Mouse (Mus musculus) lung, postnatal 4 days (tissue): ENCODE measurements at regions not wholly inside any gene's neighbourhood (a gene's known extent, or its start where the extent isn't known, plus 50 kb on each side); places are given as distances from the start of the nearest gene placed in this dataset.

Experiments
- DNase-seq, 2 experiments: peaks; one replicate each; pipeline ENCODE4 v3.0.0; 2021

GRCm38 (mm10) chr11:82579841-82580415 lies 184.2 kb downstream of the Cct6b start:
- no peak for DNase-seq

- no peak for DNase-seq
Observed at GRCm38 (mm10) chr11:82576019-82576418, 187.3 kb downstream of the Tmem132e start.

GRCm38 (mm10) chr11:82573126-82573525 lies 184.4 kb downstream of the Tmem132e start:
- no peak for DNase-seq

- DNase-seq = no peak
Observed at GRCm38 (mm10) chr11:82571525-82571924, 182.8 kb downstream of the Tmem132e start.

- no peak for DNase-seq
Observed at GRCm38 (mm10) chr11:82569819-82570218, 181.1 kb downstream of the Tmem132e start.

- DNase-seq = no peak
Observed at GRCm38 (mm10) chr11:82568219-82568676, 179.5 kb downstream of the Tmem132e start.

- no peak for DNase-seq
Observed at GRCm38 (mm10) chr11:82567014-82567685, 178.4 kb downstream of the Tmem132e start.

GRCm38 (mm10) chr11:82566092-82566491 lies 177.4 kb downstream of the Tmem132e start:
- DNase-seq = no peak

GRCm38 (mm10) chr11:82564181-82564580 lies 175.5 kb downstream of the Tmem132e start:
- no peak for DNase-seq

GRCm38 (mm10) chr11:82542028-82542427 lies 153.3 kb downstream of the Tmem132e start:
- DNase-seq = no peak

- DNase-seq = no peak
Observed at GRCm38 (mm10) chr11:82541376-82541775, 152.7 kb downstream of the Tmem132e start.

GRCm38 (mm10) chr11:82537931-82538330 lies 149.2 kb downstream of the Tmem132e start:
- DNase-seq = no peak

GRCm38 (mm10) chr11:82523200-82523802 lies 134.6 kb downstream of the Tmem132e start:
- DNase-seq = no peak

- no peak for DNase-seq
Observed at GRCm38 (mm10) chr11:82521383-82521782, 132.7 kb downstream of the Tmem132e start.

GRCm38 (mm10) chr11:82518691-82519090 lies 130.0 kb downstream of the Tmem132e start:
- no peak for DNase-seq

- no peak for DNase-seq
Observed at GRCm38 (mm10) chr11:82514526-82515144, 125.9 kb downstream of the Tmem132e start.

- no peak for DNase-seq
Observed at GRCm38 (mm10) chr11:82508564-82508963, 119.9 kb downstream of the Tmem132e start.
